Mouse (Mus musculus) spleen, adult 2 months (tissue): Measurements from ENCODE around the gene Acacb. TPM values are rescaled to one million over a fixed set of nuclear protein-coding genes. Genes with fewer than 3 reads are reported as not detected.
A peak's percentile ranks its signal among the peaks of the same experiment; 100 is the strongest.

Experiments used
- DNase-seq, 2 experiments: peaks; one replicate each; pipeline versions ENCODE4 v3.0.0 to v3.0.0-alpha.2; 2012 to 2021; ENCODE audit warnings: low spot score in 2 of 2, low read depth in 1 of 2
- H3K27ac ChIP-seq: fragments of 200-500 bp; 2 replicates; pipeline ENCODE4 v1.5.1; 2012; ENCODE audit warnings: low read length, inconsistent platforms; ENCODE audit not compliant: insufficient read depth
- H3K27me3 ChIP-seq: fragments of 200-500 bp; 2 replicates; pipeline ENCODE4 v1.6.1; 2012; ENCODE audit warnings: mild to moderate bottlenecking, moderate library complexity, low read length, inconsistent platforms; ENCODE audit not compliant: control insufficient read depth, insufficient read depth
- H3K36me3 ChIP-seq: fragments of 200-500 bp; 2 replicates; pipeline ENCODE4 v1.6.1; 2012; ENCODE audit warnings: mild to moderate bottlenecking, low read length, inconsistent platforms; ENCODE audit not compliant: control insufficient read depth, insufficient read depth
- H3K4me1 ChIP-seq: fragments of 200-500 bp; 2 replicates; pipeline ENCODE4 v1.6.1; 2011; ENCODE audit warnings: inconsistent platforms; ENCODE audit not compliant: control insufficient read depth, insufficient read depth, insufficient read length
- H3K4me3 ChIP-seq: fragments of 200-500 bp; 2 replicates; pipeline ENCODE4 v1.5.1; 2011; ENCODE audit warnings: mild to moderate bottlenecking, inconsistent platforms; ENCODE audit not compliant: insufficient read depth, insufficient read length; ENCODE audit errors: extremely low read depth
- CTCF ChIP-seq: fragments of 200-500 bp; IDR thresholded peaks from 2 replicates; pipeline ENCODE4 v1.5.1; 2011; ENCODE audit warnings: mild to moderate bottlenecking, inconsistent platforms; ENCODE audit not compliant: insufficient read depth, insufficient read length, insufficient replicate concordance; ENCODE audit errors: extremely low read depth
- POLR2A ChIP-seq: fragments of 200-500 bp; IDR thresholded peaks from 2 replicates; pipeline ENCODE4 v1.6.1; 2011; ENCODE audit warnings: low read depth, low read length, inconsistent platforms
- WGBS: fragments of 180-500 bp; shearing (Covaris S2); methylation state at CpG from one replicate; pipeline ENCODE4 v1.1.7; 2018; 5-methylcytosine and 5-hydroxymethylcytosine counted together
- polyA plus RNA-seq: library from polyadenylated mRNA; depleted of rRNA; stranded (reverse); fragments of >200 nt; gene quantifications from 2 replicates; pipeline ENCODE4 v1.2.3, GENCODE M21; 2012; rRNA removed

Acacb gene
- 9.2 and 9.3 TPM in 2 replicates for polyA plus RNA-seq

DNA sequence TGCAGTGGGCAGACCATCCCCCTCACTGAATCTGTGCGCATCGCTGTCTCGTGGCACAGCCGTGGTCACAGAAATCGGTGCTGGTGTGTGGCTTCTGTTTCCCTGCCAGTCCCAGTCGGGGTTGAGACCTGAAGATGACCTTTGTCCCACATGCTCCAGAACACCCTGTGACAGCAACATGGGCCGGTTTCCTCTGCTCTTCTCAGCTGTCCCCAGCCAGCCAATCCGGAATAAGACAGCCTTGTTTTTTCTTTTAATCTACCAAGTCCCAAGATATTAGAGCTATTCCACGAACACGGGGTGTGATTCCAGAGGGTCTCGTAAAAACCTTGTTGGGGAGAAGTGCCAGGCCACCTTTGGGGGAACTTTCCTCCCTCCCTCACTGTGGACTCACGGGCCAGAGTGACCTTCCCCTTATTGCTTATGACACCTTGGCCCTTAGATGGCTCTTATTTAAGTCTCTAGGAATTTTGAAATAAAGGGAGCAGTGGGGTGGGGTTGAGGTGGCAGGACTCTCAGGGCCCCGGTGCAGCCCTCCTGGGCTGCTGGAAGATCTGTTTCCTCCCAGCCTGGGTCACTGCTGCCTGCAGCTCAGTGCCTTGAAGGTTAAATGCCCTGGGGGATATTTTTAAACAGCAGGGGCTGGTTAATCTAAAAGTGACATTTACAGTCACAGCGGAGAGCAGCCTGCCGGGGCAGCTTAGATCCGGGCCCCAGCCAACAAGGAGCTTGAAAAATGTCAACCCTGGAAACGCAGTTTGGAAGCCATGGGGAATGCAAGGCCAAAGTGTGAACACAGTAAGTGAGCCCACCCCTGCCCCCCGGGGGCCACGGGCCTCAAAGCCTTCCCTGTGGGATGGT, at the start of gene Acacb:
Gene Acacb, plus strand, starts transcription at position 508 of the 861 bp plus-strand sequence.
- Histone ChIP-seq H3K4me3 (no peak within 1 kb of the TSS), H3K36me3 (no peaks in the 10 kb centered on the region), H3K27me3 (no peaks in the 10 kb centered on the region), H3K27ac (no peak within 1 kb of the TSS), H3K4me1 (no peaks in the 10 kb centered on the region)
- no peak for TF ChIP-seq POLR2A
- DNase-seq: no peak
- 48% methylated on average over 19 of the region's 19 CpGs for WGBS

DNA sequence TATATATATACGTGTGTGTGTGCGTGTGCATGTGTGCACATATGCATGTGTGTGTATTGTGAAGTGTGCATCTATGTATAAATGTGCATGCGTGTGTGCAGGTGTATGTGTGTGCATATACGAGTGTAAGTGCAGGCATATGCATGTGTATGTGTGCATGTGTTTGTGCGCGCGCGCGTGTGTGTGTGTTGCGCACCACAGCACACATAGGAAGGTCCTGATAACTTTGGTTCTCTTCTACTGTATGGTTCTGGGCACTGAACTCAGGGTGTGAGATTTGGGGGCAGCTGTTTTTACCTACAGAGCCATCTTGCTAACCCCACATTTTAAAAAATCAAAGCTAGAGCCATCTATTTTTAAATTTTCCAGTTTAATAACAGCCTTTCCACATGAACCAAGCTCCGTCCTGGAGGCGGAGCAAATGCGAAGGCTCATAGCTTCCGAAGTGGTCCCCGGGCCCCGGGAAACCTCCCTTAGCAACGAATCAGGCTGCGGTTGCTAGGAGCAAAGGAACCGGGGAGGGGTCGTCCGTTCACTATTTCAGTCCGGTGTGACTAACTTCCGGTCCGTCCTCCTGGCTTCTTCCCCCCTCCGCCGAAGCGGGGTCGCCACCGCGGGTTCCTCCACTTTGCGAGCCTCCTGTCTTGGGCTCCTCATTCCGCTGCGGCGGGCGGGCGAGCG, 46.5 kb upstream of the Acacb start:
- 10% methylated on average over 37 of the region's 37 CpGs for WGBS
- Histone ChIP-seq H3K27ac (no peak overlapping the region), H3K4me1 (peaks cover 6% of the 10 kb centered on the region; the same call in 1 of the 2 replicates), H3K4me3 (peak overlapping the region; percentile 59), H3K36me3 (peaks cover 4% of the 10 kb centered on the region; the same call in 1 of the 2 replicates), H3K27me3 (no peaks in the 10 kb centered on the region)
- DNase-seq: peak; percentile 74 to 75
- no peak for TF ChIP-seq POLR2A
- no peak for TF ChIP-seq CTCF

DNA sequence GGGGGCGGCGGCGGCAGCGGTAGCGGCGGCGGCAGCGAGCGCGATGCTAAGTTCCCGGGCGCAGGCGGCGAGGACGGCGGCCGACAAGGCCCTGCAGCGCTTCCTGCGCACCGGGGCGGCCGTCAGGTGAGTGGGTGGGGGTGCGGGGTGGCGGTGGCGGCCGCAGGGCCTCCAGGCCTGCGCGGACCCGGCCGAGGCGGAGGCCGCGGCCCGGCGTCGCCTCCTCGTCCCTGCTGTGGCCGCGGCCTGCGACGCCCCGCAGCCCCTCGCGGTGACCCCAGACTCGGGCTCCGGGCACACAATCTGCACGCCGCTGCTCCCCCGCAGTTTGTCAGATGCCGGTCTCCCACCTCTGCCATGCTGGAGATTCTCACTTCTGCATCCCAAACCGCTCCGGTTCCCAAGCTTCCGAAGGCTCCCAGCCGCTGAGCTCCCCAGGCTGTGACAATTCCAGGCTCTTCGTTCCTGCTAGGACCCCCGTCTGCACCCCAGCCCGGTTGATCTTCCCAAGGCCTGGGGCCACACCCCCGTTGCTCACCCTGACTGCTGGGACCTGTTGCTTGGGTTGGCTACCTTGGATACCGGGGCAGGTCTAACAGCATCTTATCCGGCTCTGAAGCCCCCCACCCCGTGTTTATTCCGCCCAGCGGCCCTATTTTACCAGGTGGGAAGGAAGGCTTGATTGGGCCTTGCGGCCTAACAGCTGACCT, 45.8 kb upstream of the Acacb start:
- WGBS: 5% methylated on average over 62 of the region's 64 CpGs
- H3K27ac ChIP-seq: no peak overlapping the region
- H3K4me1 ChIP-seq: peaks cover 6% of the 10 kb centered on the region; the same call in 1 of the 2 replicates
- H3K27me3 ChIP-seq: no peaks in the 10 kb centered on the region
- peak overlapping the region; percentile 59 for H3K4me3 ChIP-seq
- peaks cover 4% of the 10 kb centered on the region; the same call in 1 of the 2 replicates for H3K36me3 ChIP-seq
- no peak for DNase-seq
- no peak for TF ChIP-seq CTCF
- no peak for TF ChIP-seq POLR2A

DNA sequence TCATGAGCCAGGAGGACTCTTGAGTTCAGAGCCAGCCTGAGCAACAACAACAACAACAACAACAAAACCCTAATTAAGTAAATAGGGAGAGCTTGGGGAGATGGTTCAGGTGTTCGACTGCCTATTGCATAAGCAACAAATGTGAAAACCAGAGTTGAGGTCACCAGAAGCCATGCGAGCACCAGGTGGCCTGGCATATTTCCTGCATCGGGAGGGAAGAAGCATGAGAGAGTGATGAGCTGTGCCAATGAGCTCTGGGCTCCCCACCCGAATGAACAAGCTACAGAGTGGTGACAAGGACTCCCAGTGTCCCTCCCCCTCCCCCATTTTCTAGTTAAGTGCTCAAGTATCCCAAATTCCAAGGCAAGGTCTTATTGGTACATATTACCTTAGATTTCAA, 44.5 kb upstream of the Acacb start:
- no peaks in the 10 kb centered on the region for H3K27me3 ChIP-seq
- H3K4me3 ChIP-seq: no peak overlapping the region
- no peak for TF ChIP-seq POLR2A
- no peak for TF ChIP-seq CTCF
- no peak overlapping the region for H3K27ac ChIP-seq
- peaks cover 13% of the 10 kb centered on the region for H3K36me3 ChIP-seq
- peaks cover 6% of the 10 kb centered on the region; the same call in 1 of the 2 replicates for H3K4me1 ChIP-seq
- DNase-seq: no peak
- 89% methylated on average over 4 of the region's 4 CpGs for WGBS

DNA sequence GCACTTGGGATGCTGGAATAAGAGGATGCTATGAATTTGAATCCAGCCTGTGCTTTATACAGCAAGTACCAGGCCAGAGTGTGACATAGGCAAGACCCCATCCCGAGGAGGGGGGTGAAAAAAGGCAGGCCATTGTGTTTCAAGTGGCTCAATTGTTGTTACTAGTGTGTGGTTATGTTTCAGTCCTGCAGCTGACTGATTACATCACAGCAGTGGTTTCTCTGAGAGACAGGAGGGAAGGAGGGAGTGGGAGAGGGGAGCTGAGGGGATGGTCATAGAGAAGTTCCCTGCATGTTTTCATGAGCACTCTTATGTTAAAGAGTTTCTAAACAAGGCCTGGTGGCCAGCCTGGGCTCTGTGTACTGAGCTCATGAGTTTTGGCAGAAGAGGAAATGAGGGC, 43.5 kb upstream of the Acacb start:
- Histone ChIP-seq H3K27ac (no peak overlapping the region), H3K27me3 (no peaks in the 10 kb centered on the region), H3K4me3 (no peak overlapping the region), H3K36me3 (peaks cover 15% of the 10 kb centered on the region), H3K4me1 (peaks cover 6% of the 10 kb centered on the region; the same call in 1 of the 2 replicates)
- 41% methylated on average over 1 of the region's 1 CpGs for WGBS
- DNase-seq: no peak
- TF ChIP-seq POLR2A (no peak), CTCF (no peak)

DNA sequence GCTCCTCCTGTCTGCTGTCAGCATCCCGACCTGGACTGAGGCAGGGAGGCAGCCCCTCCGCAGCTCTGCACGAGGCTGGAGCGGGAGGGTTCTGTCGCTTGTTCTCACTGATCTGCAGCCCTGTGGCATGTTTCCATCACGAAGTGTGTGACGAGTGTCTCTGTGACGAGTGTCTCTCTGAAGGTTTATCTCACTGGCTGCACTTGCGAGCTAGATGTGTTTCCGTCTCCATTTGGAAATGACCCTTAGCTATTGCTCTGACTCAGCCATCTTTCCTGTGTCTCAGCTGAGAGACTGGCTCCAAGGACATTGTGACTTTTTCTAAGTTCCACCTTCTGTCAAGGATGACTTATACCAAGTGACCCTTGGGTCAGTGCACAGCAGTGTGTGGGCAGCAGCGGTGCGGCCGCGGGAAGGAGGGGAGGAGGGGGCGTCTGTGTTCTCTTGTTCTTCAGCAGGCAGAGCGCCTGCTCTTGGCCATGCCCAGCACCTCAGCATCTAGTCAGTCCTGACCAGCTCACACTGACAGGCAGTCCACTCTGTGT, 39.9 kb upstream of the Acacb start:
- Histone ChIP-seq H3K4me1 (no peaks in the 10 kb centered on the region), H3K4me3 (no peak overlapping the region), H3K27me3 (no peaks in the 10 kb centered on the region), H3K36me3 (peaks cover 38% of the 10 kb centered on the region), H3K27ac (no peak overlapping the region)
- no peak for TF ChIP-seq POLR2A
- TF ChIP-seq CTCF: no peak
- 88% methylated on average over 16 of the region's 16 CpGs for WGBS
- DNase-seq: no peak
